Mouse (Mus musculus): ENCODE data around the gene Faim. TPM values are rescaled to one million over a fixed set of nuclear protein-coding genes. Genes with fewer than 3 reads are reported as not detected.

Faim gene
- polyA plus RNA-seq, 2 experiments, result 4.0 to 14.0 TPM

- WGBS (ENCODE audit: insufficient replicate concordance), result 4% methylated on average over 33 of the region's 33 CpGs
- H3K27me3 ChIP-seq (ENCODE audit: control insufficient read depth, insufficient read depth, low read length), result peaks cover 93% of the 10 kb centered on the region
- DNase-seq (ENCODE audit: low read depth in 3 of 3, low spot score in 3 of 3) (no peak), ATAC-seq (ENCODE audit: insufficient read depth) (no peak)
- no peaks in the 10 kb centered on the region for H3K4me1 ChIP-seq (replicated peaks; ENCODE audit: control insufficient read depth in 2 of 2, insufficient read depth in 2 of 2, low read length in 1 of 2)
- no peak overlapping the region for H3K27ac ChIP-seq
- H3K4me2 ChIP-seq (ENCODE audit: low read depth), result 0 out of 2 replicates have a peak overlapping the region, but pooled peaks have one; percentile 2
- no peak overlapping the region for H3K9ac ChIP-seq (replicated peaks)
- TF ChIP-seq CTCF (IDR thresholded peaks at IDR 0.05; ENCODE audit: low read depth), result no peak
- TF ChIP-seq EP300 (IDR thresholded peaks at IDR 0.05; ENCODE audit: low read depth), result no peak
- H3K36me3 ChIP-seq (replicated peaks; ENCODE audit: control insufficient read depth, insufficient read depth, low read depth), result no peaks in the 10 kb centered on the region
- peak overlapping the region in 1 of 2 experiments; percentile 27; a peak in 1 of 4 replicates for H3K4me3 ChIP-seq (ENCODE audit: insufficient read depth in 1 of 2, low read depth in 2 of 2, low read length in 2 of 2)
- H3K9me3 ChIP-seq (ENCODE audit: control insufficient read depth, low read length), result no peaks in the 10 kb centered on the region
Observed at GRCm38 (mm10) chr9:98954391-98955102, 31.6 kb upstream of the Faim start.

- no peak within 1 kb of the TSS for H3K9ac ChIP-seq (replicated peaks)
- under 1% methylated on average over 57 of the region's 58 CpGs for WGBS (ENCODE audit: insufficient replicate concordance)
- no peaks in the 10 kb centered on the region for H3K36me3 ChIP-seq (replicated peaks; ENCODE audit: control insufficient read depth, insufficient read depth, low read depth)
- no peaks in the 10 kb centered on the region for H3K9me3 ChIP-seq (ENCODE audit: control insufficient read depth, low read length)
- H3K27ac ChIP-seq, result no peak within 1 kb of the TSS
- peaks cover 98% of the 10 kb centered on the region for H3K27me3 ChIP-seq (ENCODE audit: control insufficient read depth, insufficient read depth, low read length)
- no peaks in the 10 kb centered on the region for H3K4me1 ChIP-seq (replicated peaks; ENCODE audit: control insufficient read depth in 2 of 2, insufficient read depth in 2 of 2, low read length in 1 of 2)
- peak within 1 kb of the TSS in 1 of 2 experiments; percentile 27; a peak in 2 of 4 replicates for H3K4me3 ChIP-seq (ENCODE audit: insufficient read depth in 1 of 2, low read depth in 2 of 2, low read length in 2 of 2)
- peak within 1 kb of the TSS; percentile 44 for H3K4me2 ChIP-seq (ENCODE audit: low read depth)
- ATAC-seq (ENCODE audit: insufficient read depth) (no peak), DNase-seq (ENCODE audit: low read depth in 3 of 3, low spot score in 3 of 3) (no peak)
- TF ChIP-seq EP300 (IDR thresholded peaks at IDR 0.05; ENCODE audit: low read depth), result no peak
- TF ChIP-seq CTCF (IDR thresholded peaks at IDR 0.05; ENCODE audit: low read depth), result no peak
Observed at GRCm38 (mm10) chr9:98955103-98955715, 31.0 kb upstream of the Faim start, which contains the start of gene Foxl2. Foxl2 (plus strand) TSS chr9:98955288.

GRCm38 (mm10) chr9:98955716-98956224, 30.4 kb upstream of the Faim start:
- TF ChIP-seq EP300 (IDR thresholded peaks at IDR 0.05; ENCODE audit: low read depth) (no peak), CTCF (IDR thresholded peaks at IDR 0.05; ENCODE audit: low read depth) (peak; percentile 14; the same call in 1 of the 2 replicates)
- Histone ChIP-seq H3K9me3 (ENCODE audit: control insufficient read depth, low read length) (no peaks in the 10 kb centered on the region), H3K36me3 (replicated peaks; ENCODE audit: control insufficient read depth, insufficient read depth, low read depth) (no peaks in the 10 kb centered on the region), H3K9ac (replicated peaks) (no peak overlapping the region), H3K27me3 (ENCODE audit: control insufficient read depth, insufficient read depth, low read length) (peaks cover 98% of the 10 kb centered on the region), H3K4me1 (replicated peaks; ENCODE audit: control insufficient read depth in 2 of 2, insufficient read depth in 2 of 2, low read length in 1 of 2) (no peaks in the 10 kb centered on the region), H3K27ac (no peak overlapping the region), H3K4me2 (ENCODE audit: low read depth) (peak overlapping the region; percentile 44), H3K4me3 (ENCODE audit: insufficient read depth in 1 of 2, low read depth in 2 of 2, low read length in 2 of 2) (peak overlapping the region in 1 of 2 experiments; percentile 27; a peak in 2 of 4 replicates)
- under 1% methylated on average over 60 of the region's 60 CpGs for WGBS (ENCODE audit: insufficient replicate concordance)
- ATAC-seq (ENCODE audit: insufficient read depth), result no peak
- no peak for DNase-seq (ENCODE audit: low read depth in 3 of 3, low spot score in 3 of 3)

GRCm38 (mm10) chr9:98956591-98957381, 29.4 kb upstream of the Faim start:
- no peaks in the 10 kb centered on the region for H3K4me1 ChIP-seq (replicated peaks; ENCODE audit: control insufficient read depth in 2 of 2, insufficient read depth in 2 of 2, low read length in 1 of 2)
- no peaks in the 10 kb centered on the region for H3K36me3 ChIP-seq (replicated peaks; ENCODE audit: control insufficient read depth, insufficient read depth, low read depth)
- no peak for ATAC-seq (ENCODE audit: insufficient read depth)
- H3K27me3 ChIP-seq (ENCODE audit: control insufficient read depth, insufficient read depth, low read length), result peaks cover 100% of the 10 kb centered on the region
- peak overlapping the region in 1 of 2 experiments; percentile 20; a peak in 2 of 4 replicates for H3K4me3 ChIP-seq (ENCODE audit: insufficient read depth in 1 of 2, low read depth in 2 of 2, low read length in 2 of 2)
- peak overlapping the region; percentile 44 for H3K4me2 ChIP-seq (ENCODE audit: low read depth)
- H3K9ac ChIP-seq (replicated peaks), result no peak overlapping the region
- DNase-seq (ENCODE audit: low read depth in 3 of 3, low spot score in 3 of 3), result no peak
- TF ChIP-seq CTCF (IDR thresholded peaks at IDR 0.05; ENCODE audit: low read depth), result no peak
- TF ChIP-seq EP300 (IDR thresholded peaks at IDR 0.05; ENCODE audit: low read depth), result no peak
- H3K27ac ChIP-seq, result no peak overlapping the region
- 1% methylated on average over 74 of the region's 80 CpGs for WGBS (ENCODE audit: insufficient replicate concordance)
- H3K9me3 ChIP-seq (ENCODE audit: control insufficient read depth, low read length), result no peaks in the 10 kb centered on the region

Data from liver, embryonic 14.5 days (tissue).